Mouse (Mus musculus) megakaryocyte, adult 5-6 weeks (primary cell): ENCODE data around the gene Pacsin2. TPM values are rescaled to one million over a fixed set of nuclear protein-coding genes. Genes with fewer than 3 reads are reported as not detected.
"Not testable (repeated sequence)": the region's sequence is repeated elsewhere in the genome, so short reads cannot be mapped to it uniquely, and the experiment has no call there.

Experiments
- ATAC-seq: 2 replicates; pipeline ENCODE4 v1.8.0; 2016; ENCODE audit warnings: mild to moderate bottlenecking, inconsistent platforms; ENCODE audit not compliant: poor library complexity, severe bottlenecking
- total RNA-seq, 2 experiments: library from RNA; stranded (forward) in 1 of 2; stranded (reverse) in 1 of 2; fragments of 153-499, 151-499 nt in 1 of 2; fragments of 221-1000, 200-1000 nt in 1 of 2; gene quantifications; 2 replicates each; pipeline versions ENCODE4 v1.2.3 to v1.2.4; 2015 to 2017

Gene Pacsin2
- 71.9 and 75.0 TPM in 2 replicates for total RNA-seq (2015)
- total RNA-seq (2017), result 112 and 115 TPM in 2 replicates

GRCm38 (mm10) chr15:83464083-83464904, at the start of gene Pacsin2:
Gene Pacsin2 (minus strand): TSS chr15:83464606.
- peak; percentile 95 for ATAC-seq

GRCm38 (mm10) chr15:83512489-83513281, 48.3 kb upstream of the Pacsin2 start:
- no peak for ATAC-seq

GRCm38 (mm10) chr15:83510805-83511405, 46.5 kb upstream of the Pacsin2 start, which contains the start of gene Ttll1:
Gene Ttll1 (minus strand): TSS chr15:83510893.
- ATAC-seq, result peak; percentile 99

- peak; percentile 25 for ATAC-seq
Measured at GRCm38 (mm10) chr15:83509950-83510804, 45.8 kb upstream of the Pacsin2 start.

- not testable (repeated sequence) for ATAC-seq
Measured at GRCm38 (mm10) chr15:83501483-83501882, 37.1 kb upstream of the Pacsin2 start.

GRCm38 (mm10) chr15:83500352-83500751, 35.9 kb upstream of the Pacsin2 start:
- peak; percentile 67 for ATAC-seq

GRCm38 (mm10) chr15:83499211-83499755, 34.9 kb upstream of the Pacsin2 start:
- no peak for ATAC-seq

GRCm38 (mm10) chr15:83497299-83497698, 32.9 kb upstream of the Pacsin2 start:
- ATAC-seq, result no peak

- no peak for ATAC-seq
Measured at GRCm38 (mm10) chr15:83495787-83496367, 31.5 kb upstream of the Pacsin2 start.

- no peak for ATAC-seq
Measured at GRCm38 (mm10) chr15:83495195-83495594, 30.8 kb upstream of the Pacsin2 start.

GRCm38 (mm10) chr15:83494572-83494920, 30.1 kb upstream of the Pacsin2 start:
- ATAC-seq, result no peak

GRCm38 (mm10) chr15:83493856-83494571, 29.6 kb upstream of the Pacsin2 start:
- ATAC-seq, result no peak

- ATAC-seq, result no peak
Measured at GRCm38 (mm10) chr15:83491891-83492290, 27.5 kb upstream of the Pacsin2 start.

- ATAC-seq, result no peak
Measured at GRCm38 (mm10) chr15:83489471-83489870, 25.1 kb upstream of the Pacsin2 start.

GRCm38 (mm10) chr15:83487477-83488115, 23.2 kb upstream of the Pacsin2 start:
- ATAC-seq, result no peak

- ATAC-seq, result no peak
Measured at GRCm38 (mm10) chr15:83484311-83484710, 19.9 kb upstream of the Pacsin2 start.

GRCm38 (mm10) chr15:83483482-83483881, 19.1 kb upstream of the Pacsin2 start:
- peak; percentile 92 for ATAC-seq

- ATAC-seq, result peak; percentile 28
Measured at GRCm38 (mm10) chr15:83482645-83483224, 18.3 kb upstream of the Pacsin2 start.
